18 mouse cellular contexts compared by ENCODE assay signal in the genomic region with DNA sequence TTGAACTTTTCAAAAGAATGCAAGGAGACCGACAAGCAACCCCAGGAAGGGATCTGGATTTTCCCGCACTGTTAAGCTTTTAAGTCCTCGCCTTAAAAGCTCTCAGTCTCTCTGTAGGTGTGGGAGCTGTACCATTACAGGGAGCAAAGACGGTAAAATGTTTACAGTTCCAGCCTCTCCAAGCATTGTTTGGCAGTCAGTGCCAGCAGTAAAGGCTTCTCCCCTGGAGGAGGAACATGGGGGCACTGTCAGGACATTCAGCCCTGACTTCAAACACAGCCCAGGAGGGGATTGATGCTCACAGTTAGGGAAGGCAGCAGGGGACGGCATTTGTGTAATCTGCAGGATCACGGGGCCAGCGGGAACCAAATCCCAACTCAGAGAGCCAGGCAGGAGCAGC.
DNase-seq lines count a peak whose midpoint lies in the region; ATAC-seq lines count a peak whose summit lies in the region.
"Had no signal": no experiment of that assay in that cellular context is flagged by ENCODE, and none has a peak within 500 bp of the region (broad histone marks: within the 10 kb centered on the region; RNA-seq: fewer than 3 reads in every experiment).

No protein-coding gene starts in this region.

- H3K4me1 ChIP-seq in limb, embryonic 13.5 days, result peaks cover 19% of the 10 kb centered on the region

- peak overlapping the region; percentile 52 for H3K27ac ChIP-seq in limb, embryonic 13.5 days

- no peak for ATAC-seq in limb, embryonic 13.5 days (ENCODE audit: low FRiP score, low read depth)
- ATAC-seq in megakaryocyte, adult 5-6 weeks (ENCODE audit: poor library complexity, severe bottlenecking), result no peak
- ATAC-seq: liver, postnatal 0 days had no signal

- H3K36me3 ChIP-seq in limb, embryonic 13.5 days, result no peaks in the 10 kb centered on the region

- H3K9ac ChIP-seq in limb, embryonic 13.5 days, result no peak overlapping the region
- H3K9ac ChIP-seq: liver, postnatal 0 days had no signal

- H3K27me3 ChIP-seq in limb, embryonic 13.5 days, result no peaks in the 10 kb centered on the region

- 5% methylated on average over 7 of the region's 7 CpGs for WGBS in limb, embryonic 13.5 days

- H3K4me3 ChIP-seq in limb, embryonic 13.5 days, result no peak overlapping the region

- DNase-seq in heart, adult 11 months, result peak; percentile 28
- DNase-seq in heart, postnatal 4 days, result no peak
- DNase-seq in 3134 (ENCODE audit: extremely low read depth, insufficient read length, low spot score), result peak; percentile 2
- DNase-seq in embryo, embryonic 11 days, result peak; percentile 23
- no peak for DNase-seq in Muller cell, postnatal 12 days (ENCODE audit: inconsistent ontology term)
- DNase-seq in right cerebral cortex, postnatal 36 days (ENCODE audit: low spot score in 2 of 2), result no peak
- DNase-seq: adrenal gland, adult 8-10 months; B cell, adult 2 months; cerebellum, adult 18-20 months; gastrocnemius, postnatal 36 days; kidney, adult 18-20 months; kidney, postnatal 36 days; liver, postnatal 0 days; lung, postnatal 4 days; right cerebral cortex, postnatal 4 days had no signal

- no peaks in the 10 kb centered on the region for H3K9me3 ChIP-seq in limb, embryonic 13.5 days

- peak overlapping the region; percentile 46 for H3K4me2 ChIP-seq in limb, embryonic 13.5 days (replicated peaks)
- H3K4me2 ChIP-seq: heart, embryonic 11.5 days had no signal

Comparison
In these comparisons a context has a peak if more than half of its experiments do, and no peak if none do; other contexts are left out.
1. DNase-seq: peak in heart, adult 11 months (single experiment), 3134 (single experiment) and embryo, embryonic 11 days (single experiment); none in heart, postnatal 4 days (single experiment), Muller cell, postnatal 12 days (single experiment) and right cerebral cortex, postnatal 36 days (0 of 2).